Mouse (Mus musculus) C2C12 (cell line): ENCODE results near the gene Resp18.

Source experiments
- CTCF ChIP-seq: IDR thresholded peaks from one replicate; pipeline ENCODE4 v1.5.1; 2011; ENCODE audit not compliant: control insufficient read depth, insufficient read depth, insufficient read length
- MAX ChIP-seq: IDR thresholded peaks from one replicate; pipeline ENCODE4 v1.6.1; 2011; ENCODE audit warnings: mild to moderate bottlenecking, control low read depth
- MYOD1 ChIP-seq: IDR thresholded peaks from one replicate; pipeline ENCODE4 v1.6.1; 2011; ENCODE audit warnings: low read depth; ENCODE audit not compliant: control insufficient read depth, insufficient read length

DNA sequence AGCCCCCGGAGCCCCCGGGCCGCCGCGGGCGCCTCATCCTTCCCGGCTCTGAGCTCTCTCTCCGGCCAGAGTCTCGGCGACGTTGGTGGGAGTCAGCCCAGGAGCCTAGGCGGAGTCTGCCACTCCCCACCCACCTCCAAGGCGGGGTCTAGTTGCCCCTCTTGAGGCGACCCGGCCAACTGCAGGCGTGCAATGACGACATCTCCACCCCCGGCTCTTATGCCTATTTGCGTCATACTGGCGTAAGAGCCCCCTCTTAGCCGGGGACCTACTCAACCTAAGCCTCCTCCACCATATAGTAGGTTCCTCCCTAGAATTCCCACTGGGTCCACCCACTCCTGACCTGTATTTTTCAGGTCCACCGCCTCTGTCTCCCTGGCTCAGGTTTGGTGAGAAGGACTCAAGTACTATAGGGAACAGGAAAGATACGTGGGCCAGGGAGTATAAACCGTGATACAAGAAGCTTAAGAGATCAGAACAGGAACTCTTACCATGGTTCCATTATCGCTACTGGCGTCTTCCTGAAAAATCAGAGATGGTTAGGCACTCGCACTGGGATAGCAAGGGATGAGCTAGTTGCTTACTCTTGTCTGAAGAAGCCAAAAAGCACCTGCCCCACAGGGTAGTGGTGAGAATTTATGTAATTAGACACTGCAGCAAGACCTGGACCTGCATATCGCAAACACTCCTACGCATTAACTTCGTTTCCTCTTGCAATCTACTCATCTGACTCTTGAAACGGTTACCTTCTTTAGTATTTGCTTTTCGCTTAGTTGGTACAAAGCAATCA, 13.9 kb downstream of the Resp18 start, which contains the start of gene Ptprn:
- no peak for TF ChIP-seq CTCF
- TF ChIP-seq MAX = no peak
- TF ChIP-seq MYOD1 = no peak
